Mouse (Mus musculus) ES-Bruce4 (cell line): Measurements from ENCODE around the gene Hyal1.

Experiments used
- CTCF ChIP-seq: IDR thresholded peaks from one replicate; pipeline ENCODE4 v1.8.1; 2011; ENCODE audit warnings: low read depth, low read length
- EP300 ChIP-seq: IDR thresholded peaks from 2 replicates; pipeline ENCODE4 v1.6.1; 2011; ENCODE audit warnings: low read depth, low read length; ENCODE audit not compliant: insufficient read depth

GRCm38 (mm10) chr9:107579023-107579900 lies 2.5 kb downstream of the Hyal1 start:
- no peak for TF ChIP-seq CTCF
- TF ChIP-seq EP300 = no peak
